Mouse (Mus musculus) lung, embryonic 14.5 days (tissue): ENCODE results near the gene Gm49416. TPM values are rescaled to one million over a fixed set of nuclear protein-coding genes. Genes with fewer than 3 reads are reported as not detected.

ENCODE experiments used
- ATAC-seq: fragments of 200-750 bp; cut with Nextera tagmentation; 2 replicates; pipeline ENCODE4 v1.8.0; 2017; ENCODE audit warnings: mild to moderate bottlenecking, moderate TSS enrichment, moderate library complexity; ENCODE audit not compliant: insufficient read depth
- DNase-seq: peaks from one replicate; pipeline ENCODE4 v3.0.0-alpha.2; 2015
- H3K27ac ChIP-seq: fragments of 300-500 bp; sonication (generic); 2 replicates; pipeline ENCODE4 v1.5.1; 2014; ENCODE audit warnings: low read depth, mild to moderate bottlenecking, moderate library complexity
- H3K27me3 ChIP-seq: fragments of 300-500 bp; sonication (generic); 2 replicates; pipeline ENCODE4 v1.6.1; 2014; ENCODE audit warnings: low read length, control low read depth; ENCODE audit not compliant: insufficient read depth
- H3K36me3 ChIP-seq: fragments of 300-500 bp; sonication (generic); 2 replicates; pipeline ENCODE4 v1.6.1; 2014; ENCODE audit warnings: control low read depth; ENCODE audit not compliant: insufficient read depth
- H3K4me1 ChIP-seq: fragments of 300-500 bp; sonication (generic); 2 replicates; pipeline ENCODE4 v1.6.1; 2014; ENCODE audit warnings: antibody characterized with exemption, control low read depth; ENCODE audit not compliant: insufficient read depth
- H3K4me2 ChIP-seq: fragments of 300-500 bp; sonication (generic); 2 replicates; pipeline ENCODE4 v1.6.1; 2014; ENCODE audit warnings: mild to moderate bottlenecking
- H3K4me3 ChIP-seq: fragments of 300-500 bp; sonication (generic); 2 replicates; pipeline ENCODE4 v1.5.1; 2014; ENCODE audit warnings: low read depth, low read length
- H3K9ac ChIP-seq: fragments of 300-500 bp; sonication (generic); 2 replicates; pipeline ENCODE4 v1.6.1; 2014
- H3K9me3 ChIP-seq: fragments of 300-500 bp; sonication (generic); 2 replicates; pipeline ENCODE4 v1.6.1; 2016; ENCODE audit warnings: low read depth, low read length, control low read depth
- CTCF ChIP-seq: IDR thresholded peaks from 2 replicates; pipeline ENCODE4 v1.5.1; 2016; ENCODE audit warnings: antibody characterized with exemption, low read depth
- WGBS: fragments of 180-500 bp; shearing (Covaris S2); extraction: QIAGEN DNeasy Blood & Tissue Kit; methylation state at CpG from one replicate; pipeline ENCODE4 v1.1.7; 2014; 5-methylcytosine and 5-hydroxymethylcytosine counted together
- polyA plus RNA-seq: library from polyadenylated mRNA; unstranded; fragments of >200 nt; fragmentation: Nextera tagmentation; extraction: Ambion mirVana; gene quantifications from 2 replicates; pipeline ENCODE4 v1.2.1, GENCODE M21; 2014

Gene Gm49416
- polyA plus RNA-seq, 1 experiment from 2014 or later: 0.37 TPM

- WGBS: 75% methylated on average over 9 of the region's 9 CpGs
- H3K9ac ChIP-seq: no peak overlapping the region; the same call in 1 of the 2 replicates
- DNase-seq (no peak), ATAC-seq (no peak)
- H3K27ac ChIP-seq: no peak overlapping the region
- H3K36me3 ChIP-seq: peaks cover 29% of the 10 kb centered on the region
- peak overlapping the region; percentile 89 for H3K4me2 ChIP-seq
- TF ChIP-seq CTCF: no peak
- H3K4me3 ChIP-seq: peak overlapping the region; percentile 83
- no peaks in the 10 kb centered on the region for H3K4me1 ChIP-seq
- no peaks in the 10 kb centered on the region for H3K9me3 ChIP-seq
- H3K27me3 ChIP-seq: no peaks in the 10 kb centered on the region
Measured at GRCm38 (mm10) chr19:8921741-8922140, 33.0 kb downstream of the Gm49416 start.

DNA sequence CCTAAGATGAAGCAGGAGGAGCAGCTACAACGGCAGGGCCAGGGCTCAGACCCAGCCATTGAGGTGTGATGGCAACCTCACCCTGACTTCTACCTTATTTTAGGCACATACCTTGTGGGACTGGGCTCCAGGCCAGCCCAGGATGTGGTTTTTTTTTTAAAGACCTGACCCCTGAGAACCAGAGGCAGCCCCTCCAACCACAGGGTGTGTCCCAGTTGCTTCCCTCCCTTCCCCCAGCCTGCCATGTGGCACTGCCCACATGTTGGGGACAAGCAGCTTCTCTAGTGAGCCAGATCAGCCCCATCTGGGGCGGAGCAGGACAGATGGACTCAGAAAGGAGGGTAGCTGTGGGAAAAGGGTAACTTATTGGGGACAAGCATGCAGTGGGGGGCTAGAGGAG lies 38.0 kb downstream of the Gm49416 start:
- ATAC-seq (no peak), DNase-seq (no peak)
- H3K4me2 ChIP-seq: no peak overlapping the region
- H3K4me1 ChIP-seq: no peaks in the 10 kb centered on the region
- TF ChIP-seq CTCF: no peak
- no peak overlapping the region for H3K27ac ChIP-seq
- H3K4me3 ChIP-seq: no peak overlapping the region
- H3K36me3 ChIP-seq: peaks cover 41% of the 10 kb centered on the region
- H3K9me3 ChIP-seq: no peaks in the 10 kb centered on the region
- H3K27me3 ChIP-seq: no peaks in the 10 kb centered on the region
- WGBS: 84% methylated on average over 2 of the region's 2 CpGs
- H3K9ac ChIP-seq: no peak overlapping the region

DNA sequence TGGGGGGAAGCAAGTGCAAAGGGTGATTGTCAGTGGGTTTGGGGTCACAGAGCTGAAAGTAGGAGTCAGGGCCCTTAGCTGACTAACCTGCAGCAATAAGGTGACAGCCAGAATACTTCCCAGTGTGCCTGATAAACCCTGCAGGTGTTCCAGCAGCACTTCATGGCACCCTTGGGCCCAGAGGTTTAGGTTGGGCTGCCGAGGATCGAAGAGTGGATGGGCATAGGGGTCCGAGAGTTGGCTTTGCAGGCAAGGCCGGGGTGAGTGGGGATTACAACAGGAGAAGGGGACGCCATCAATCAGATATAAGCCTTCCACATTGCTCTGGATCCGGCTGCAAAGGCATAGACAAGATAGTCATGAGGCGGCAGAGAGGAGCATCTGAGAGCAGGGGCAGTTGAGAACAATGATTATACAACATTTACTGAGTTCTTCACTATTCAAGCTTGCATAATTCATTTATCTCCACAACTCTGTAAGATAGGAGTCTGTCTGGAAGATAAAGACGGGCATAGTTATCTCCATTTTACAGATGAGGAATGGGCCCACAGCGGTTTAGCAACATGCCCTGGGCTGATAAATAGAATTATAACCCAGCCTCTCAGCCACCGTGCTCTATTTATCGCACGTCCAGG lies 39.3 kb downstream of the Gm49416 start:
- Histone ChIP-seq H3K9ac (no peak overlapping the region), H3K36me3 (peaks cover 41% of the 10 kb centered on the region), H3K4me1 (no peaks in the 10 kb centered on the region), H3K4me2 (no peak overlapping the region), H3K9me3 (no peaks in the 10 kb centered on the region), H3K4me3 (no peak overlapping the region), H3K27me3 (no peaks in the 10 kb centered on the region), H3K27ac (no peak overlapping the region)
- DNase-seq: no peak
- WGBS: 81% methylated on average over 12 of the region's 12 CpGs
- no peak for TF ChIP-seq CTCF
- ATAC-seq: no peak

DNA sequence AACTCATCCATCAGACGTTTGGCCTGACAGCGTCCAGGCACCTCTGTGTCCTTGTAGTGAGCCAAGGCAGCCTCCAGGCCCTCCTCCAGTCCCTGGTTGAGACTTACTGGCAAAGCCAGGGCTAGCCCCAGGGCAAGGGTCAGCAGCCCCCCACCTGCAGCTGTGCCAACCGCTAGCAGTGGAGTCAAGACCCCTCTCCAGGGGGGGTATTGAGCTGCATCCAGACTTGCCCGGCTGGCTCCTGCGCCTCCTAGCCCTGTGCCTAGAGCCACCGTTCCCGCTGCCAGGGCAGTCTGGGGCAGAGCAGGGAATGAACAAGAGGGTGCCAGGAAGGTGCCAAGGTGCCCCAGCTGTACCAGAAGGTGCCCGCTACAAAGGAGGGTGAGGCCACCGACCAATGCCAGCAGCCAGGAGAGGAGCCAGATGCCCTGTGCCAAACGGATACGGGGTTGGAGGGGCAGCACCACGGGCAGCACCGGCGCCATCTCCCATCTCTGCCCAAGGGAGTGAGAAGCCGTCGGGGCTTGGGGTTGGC lies 40.0 kb downstream of the Gm49416 start:
- 23% methylated on average over 16 of the region's 16 CpGs for WGBS
- Histone ChIP-seq H3K27ac (peak overlapping the region; percentile 82), H3K9me3 (no peaks in the 10 kb centered on the region), H3K4me1 (no peaks in the 10 kb centered on the region), H3K27me3 (no peaks in the 10 kb centered on the region), H3K4me2 (peak overlapping the region; percentile 82), H3K9ac (peak overlapping the region; percentile 79), H3K4me3 (peak overlapping the region; percentile 82), H3K36me3 (peaks cover 41% of the 10 kb centered on the region)
- no peak for DNase-seq
- no peak for TF ChIP-seq CTCF
- peak; percentile 15; the same call in 1 of the 2 replicates for ATAC-seq

- TF ChIP-seq CTCF: peak; percentile 55
- DNase-seq (peak; percentile 88), ATAC-seq (peak; percentile 84)
- Histone ChIP-seq H3K36me3 (peaks cover 48% of the 10 kb centered on the region), H3K9ac (peak within 1 kb of the TSS; percentile 79), H3K4me2 (peak within 1 kb of the TSS; percentile 82), H3K27me3 (no peaks in the 10 kb centered on the region), H3K4me3 (peak within 1 kb of the TSS; percentile 82), H3K4me1 (no peaks in the 10 kb centered on the region), H3K27ac (peak within 1 kb of the TSS; percentile 82), H3K9me3 (no peaks in the 10 kb centered on the region)
- under 1% methylated on average over 72 of the region's 74 CpGs for WGBS
Measured at GRCm38 (mm10) chr19:8929224-8930088, 40.7 kb downstream of the Gm49416 start, which contains the start of the genes Rom1 and Eml3. Rom1 (minus strand) TSS chr19:8929356. Eml3 (plus strand) TSS chr19:8929552.

DNA sequence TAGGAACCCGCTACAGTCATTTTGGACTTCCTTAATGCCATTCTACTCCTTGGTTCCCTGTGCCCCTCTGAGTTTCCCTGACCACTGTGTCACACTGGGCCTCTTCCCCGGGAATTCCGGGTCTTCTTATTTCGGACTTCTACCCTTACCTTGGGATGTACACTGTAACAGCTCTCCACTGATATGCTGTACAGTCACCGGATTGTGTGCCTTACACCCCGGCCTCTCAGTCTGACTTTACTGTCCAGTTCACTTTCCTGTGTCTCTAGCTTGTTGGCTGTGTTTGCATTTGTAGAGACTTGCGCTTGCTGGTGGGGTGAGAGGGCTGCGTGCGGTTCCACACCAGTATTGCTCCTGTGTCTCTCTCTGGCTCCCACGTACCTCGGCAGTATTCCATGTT lies 41.4 kb downstream of the Gm49416 start:
- ATAC-seq: peak; percentile 28
- Histone ChIP-seq H3K4me3 (peak overlapping the region; percentile 82), H3K27me3 (no peaks in the 10 kb centered on the region), H3K36me3 (peaks cover 53% of the 10 kb centered on the region), H3K9me3 (no peaks in the 10 kb centered on the region), H3K4me1 (no peaks in the 10 kb centered on the region), H3K27ac (peak overlapping the region; percentile 82; the same call in 1 of the 2 replicates), H3K4me2 (peak overlapping the region; percentile 82), H3K9ac (peak overlapping the region; percentile 79)
- no peak for DNase-seq
- 3% methylated on average over 11 of the region's 11 CpGs for WGBS
- no peak for TF ChIP-seq CTCF

- peak overlapping the region; percentile 79; the same call in 1 of the 2 replicates for H3K9ac ChIP-seq
- DNase-seq: no peak
- no peak overlapping the region for H3K27ac ChIP-seq
- H3K36me3 ChIP-seq: peaks cover 55% of the 10 kb centered on the region
- H3K4me3 ChIP-seq: peak overlapping the region; percentile 82
- 64% methylated on average over 7 of the region's 7 CpGs for WGBS
- no peaks in the 10 kb centered on the region for H3K9me3 ChIP-seq
- no peak for TF ChIP-seq CTCF
- H3K27me3 ChIP-seq: no peaks in the 10 kb centered on the region
- ATAC-seq: no peak
- H3K4me2 ChIP-seq: peak overlapping the region; percentile 82
- H3K4me1 ChIP-seq: no peaks in the 10 kb centered on the region
Measured at GRCm38 (mm10) chr19:8930771-8931170, 42.0 kb downstream of the Gm49416 start.
